Mouse (Mus musculus): Measurements from ENCODE around the gene Zfp36.

Zfp36 gene

GRCm38 (mm10) chr7:28384162-28384561, 4.1 kb upstream of the Zfp36 start:
- DNase-seq (ENCODE audit: low spot score in 2 of 2), result peak in 1 of 2 experiments; percentile 49

- DNase-seq (ENCODE audit: low spot score in 2 of 2), result no peak
Observed at GRCm38 (mm10) chr7:28383606-28384005, 3.6 kb upstream of the Zfp36 start.

GRCm38 (mm10) chr7:28382981-28383396, 2.9 kb upstream of the Zfp36 start:
- peak; percentile 62 to 78 for DNase-seq (ENCODE audit: low spot score in 2 of 2)

- peak in 1 of 2 experiments; percentile 42 for DNase-seq (ENCODE audit: low spot score in 2 of 2)
Observed at GRCm38 (mm10) chr7:28382347-28382951, 2.4 kb upstream of the Zfp36 start.

GRCm38 (mm10) chr7:28381938-28382337, 1.9 kb upstream of the Zfp36 start:
- peak; percentile 80 to 87 for DNase-seq (ENCODE audit: low spot score in 2 of 2)

GRCm38 (mm10) chr7:28381017-28381790, 1.2 kb upstream of the Zfp36 start:
- DNase-seq (ENCODE audit: low spot score in 2 of 2), result peak; percentile 80 to 87

GRCm38 (mm10) chr7:28378769-28379651, 1.0 kb downstream of the Zfp36 start:
- peak; percentile 94 to 98 for DNase-seq (ENCODE audit: low spot score in 2 of 2)

GRCm38 (mm10) chr7:28378066-28378690, 1.9 kb downstream of the Zfp36 start:
- DNase-seq (ENCODE audit: low spot score in 2 of 2), result peak; percentile 59 to 79

- DNase-seq (ENCODE audit: low spot score in 2 of 2), result peak in 1 of 2 experiments; percentile 69
Observed at GRCm38 (mm10) chr7:28377190-28378065, 2.6 kb downstream of the Zfp36 start.

GRCm38 (mm10) chr7:28376011-28376771, 3.9 kb downstream of the Zfp36 start:
- peak; percentile 50 to 76 for DNase-seq (ENCODE audit: low spot score in 2 of 2)

- DNase-seq (ENCODE audit: low spot score in 2 of 2), result peak; percentile 88 to 93
Observed at GRCm38 (mm10) chr7:28375176-28375921, 4.7 kb downstream of the Zfp36 start.

GRCm38 (mm10) chr7:28374647-28375046, 5.4 kb downstream of the Zfp36 start:
- DNase-seq (ENCODE audit: low spot score in 2 of 2), result no peak

- no peak for DNase-seq (ENCODE audit: low spot score in 2 of 2)
Observed at GRCm38 (mm10) chr7:28373891-28374495, 6.1 kb downstream of the Zfp36 start.

- DNase-seq (ENCODE audit: low spot score in 2 of 2), result peak; percentile 76 to 88
Observed at GRCm38 (mm10) chr7:28373131-28373581, 6.9 kb downstream of the Zfp36 start.

- DNase-seq (ENCODE audit: low spot score in 2 of 2), result peak; percentile 97 to 99
Observed at GRCm38 (mm10) chr7:28372251-28373108, 7.6 kb downstream of the Zfp36 start, which contains the start of gene Plekhg2. TSS of gene Plekhg2 (minus strand) at chr7:28372599.

- peak; percentile 60 to 83 for DNase-seq (ENCODE audit: low spot score in 2 of 2)
Observed at GRCm38 (mm10) chr7:28371514-28371989, 8.5 kb downstream of the Zfp36 start.

GRCm38 (mm10) chr7:28370977-28371513, 9.0 kb downstream of the Zfp36 start:
- DNase-seq (ENCODE audit: low spot score in 2 of 2), result peak in 1 of 2 experiments; percentile 66
